24 mouse cellular contexts compared by ENCODE assay signal in genomic region chr8:28252399-28253240, GRCm38 (mm10).
DNase-seq lines count a peak whose midpoint lies in the region; ATAC-seq and TF ChIP-seq lines count a peak whose summit lies in the region.
"Had no signal": no experiment of that assay in that cellular context is flagged by ENCODE, and none has a peak within 500 bp of the region (broad histone marks: within the 10 kb centered on the region; RNA-seq: fewer than 3 reads in every experiment).

No protein-coding gene starts in this region.

- peak; percentile 85 for ATAC-seq in forebrain, embryonic 14.5 days
- ATAC-seq in inflammation-experienced regulatory T-cells, adult 6 months = no peak
- ATAC-seq in liver, postnatal 0 days = no peak
- ATAC-seq: activated CD4-positive, CD25-positive, alpha-beta regulatory T cell, adult 4 months; CD4-positive, CD25-positive, alpha-beta regulatory T cell, adult 4 months; intestine, embryonic 15.5 days had no signal

- H3K9me3 ChIP-seq in forebrain, embryonic 14.5 days (replicated peaks; ENCODE audit: control insufficient read depth, low read length) = no peaks in the 10 kb centered on the region
- no peaks in the 10 kb centered on the region for H3K9me3 ChIP-seq in liver, postnatal 0 days (ENCODE audit: low read length)
- H3K9me3 ChIP-seq: embryonic facial prominence, embryonic 12.5 days; intestine, embryonic 15.5 days; limb, embryonic 13.5 days; liver, embryonic 13.5 days had no signal

- no peak overlapping the region for H3K4me2 ChIP-seq in forebrain, embryonic 14.5 days (ENCODE audit: low read length)
- no peak overlapping the region for H3K4me2 ChIP-seq in liver, postnatal 0 days (ENCODE audit: low read depth, low read length)
- H3K4me2 ChIP-seq: embryonic facial prominence, embryonic 12.5 days; hindbrain, embryonic 14.5 days; intestine, embryonic 15.5 days; limb, embryonic 13.5 days; liver, embryonic 13.5 days; midbrain, embryonic 11.5 days had no signal

- H3K36me3 ChIP-seq in forebrain, embryonic 14.5 days (ENCODE audit: control insufficient read depth, insufficient read depth, low read length) = no peaks in the 10 kb centered on the region
- H3K36me3 ChIP-seq in liver, postnatal 0 days (replicated peaks; ENCODE audit: insufficient read depth, low read length) = no peaks in the 10 kb centered on the region
- H3K36me3 ChIP-seq: embryonic facial prominence, embryonic 12.5 days; intestine, embryonic 15.5 days; limb, embryonic 13.5 days; liver, embryonic 13.5 days had no signal

- H3K9ac ChIP-seq in forebrain, embryonic 14.5 days (ENCODE audit: low read length) = no peak overlapping the region
- no peak overlapping the region for H3K9ac ChIP-seq in liver, postnatal 0 days (replicated peaks)
- H3K9ac ChIP-seq: embryonic facial prominence, embryonic 12.5 days; hindbrain, embryonic 14.5 days; intestine, embryonic 15.5 days; limb, embryonic 13.5 days; liver, embryonic 13.5 days had no signal

- H3K4me1 ChIP-seq in forebrain, embryonic 14.5 days (ENCODE audit: control insufficient read depth, insufficient read depth, low read length) = no peaks in the 10 kb centered on the region
- H3K4me1 ChIP-seq in liver, postnatal 0 days (ENCODE audit: insufficient read depth) = no peaks in the 10 kb centered on the region
- H3K4me1 ChIP-seq: embryonic facial prominence, embryonic 12.5 days; intestine, embryonic 15.5 days; limb, embryonic 13.5 days; liver, embryonic 13.5 days had no signal

- 9% methylated on average over 9 of the region's 9 CpGs for WGBS in forebrain, embryonic 14.5 days
- 69% methylated on average over 9 of the region's 9 CpGs for WGBS in liver, postnatal 0 days (ENCODE audit: insufficient replicate concordance)

- no peak overlapping the region for H3K4me3 ChIP-seq in forebrain, embryonic 14.5 days (ENCODE audit: low read depth, low read length)
- H3K4me3 ChIP-seq in liver, postnatal 0 days (ENCODE audit: low read depth, low read length) = no peak overlapping the region
- H3K4me3 ChIP-seq: embryonic facial prominence, embryonic 12.5 days; intestine, embryonic 15.5 days; limb, embryonic 13.5 days; liver, embryonic 13.5 days; myocyte had no signal

- H3K27ac ChIP-seq in forebrain, embryonic 14.5 days (ENCODE audit: low read depth, low read length) = no peak overlapping the region
- H3K27ac ChIP-seq in liver, postnatal 0 days (ENCODE audit: low read depth) = no peak overlapping the region
- H3K27ac ChIP-seq: embryonic facial prominence, embryonic 12.5 days; hindbrain, embryonic 14.5 days; intestine, embryonic 15.5 days; kidney, postnatal 0 days; limb, embryonic 13.5 days; liver, embryonic 13.5 days; macrophage had no signal

- no peak for TF ChIP-seq CTCF in liver, postnatal 0 days (IDR thresholded peaks at IDR 0.05; ENCODE audit: low read depth)

- H3K27me3 ChIP-seq in forebrain, embryonic 14.5 days (replicated peaks; ENCODE audit: control insufficient read depth, insufficient read depth, low read length) = no peaks in the 10 kb centered on the region
- no peaks in the 10 kb centered on the region for H3K27me3 ChIP-seq in liver, postnatal 0 days (ENCODE audit: insufficient read depth, low read length)
- H3K27me3 ChIP-seq: embryonic facial prominence, embryonic 12.5 days; intestine, embryonic 15.5 days; limb, embryonic 13.5 days; liver, embryonic 13.5 days had no signal

- no peak for TF ChIP-seq EP300 in liver, postnatal 0 days (IDR thresholded peaks at IDR 0.05; ENCODE audit: low read depth)

- DNase-seq in embryo, embryonic 9.5 days (ENCODE audit: extremely low spot score) = peak; percentile 13
- no peak for DNase-seq in embryo, embryonic 11 days
- DNase-seq in left cerebral cortex, adult 11 months (ENCODE audit: low spot score) = peak; percentile 0
- DNase-seq in left cerebral cortex, adult 8-10 months (ENCODE audit: low spot score in 2 of 2) = no peak
- DNase-seq in brain, adult 2 months (ENCODE audit: low read depth, low spot score) = peak; percentile 13
- DNase-seq in forebrain, embryonic 14.5 days (ENCODE audit: low spot score) = peak; percentile 84
- no peak for DNase-seq in liver, postnatal 0 days
- DNase-seq: adrenal gland, postnatal 10 days; cerebellum, adult 11-12 months; cerebellum, postnatal 25 days; gastrocnemius, postnatal 36 days; liver, embryonic 13.5 days; thymus, postnatal 14 days had no signal

Comparison
In these comparisons a context has a peak if more than half of its experiments do, and no peak if none do; other contexts are left out.
1. DNase-seq: peak in embryo, embryonic 9.5 days (single experiment), left cerebral cortex, adult 11 months (single experiment), brain, adult 2 months (single experiment) and forebrain, embryonic 14.5 days (single experiment); none in embryo, embryonic 11 days (single experiment), left cerebral cortex, adult 8-10 months (0 of 2) and liver, postnatal 0 days (single experiment).